Mouse (Mus musculus) frontal cortex, postnatal 25 days (tissue): ENCODE results near the gene Lmtk3.

Experiments used
- DNase-seq, 2 experiments: peaks; one replicate each; pipeline ENCODE4 v3.0.0; 2022; ENCODE audit warnings: low spot score in 2 of 2

Gene Lmtk3

GRCm38 (mm10) chr7:45783511-45784091, at the start of gene Lmtk3:
TSS of gene Lmtk3 (plus strand) at chr7:45783738.
- DNase-seq, result peak; percentile 65

DNA sequence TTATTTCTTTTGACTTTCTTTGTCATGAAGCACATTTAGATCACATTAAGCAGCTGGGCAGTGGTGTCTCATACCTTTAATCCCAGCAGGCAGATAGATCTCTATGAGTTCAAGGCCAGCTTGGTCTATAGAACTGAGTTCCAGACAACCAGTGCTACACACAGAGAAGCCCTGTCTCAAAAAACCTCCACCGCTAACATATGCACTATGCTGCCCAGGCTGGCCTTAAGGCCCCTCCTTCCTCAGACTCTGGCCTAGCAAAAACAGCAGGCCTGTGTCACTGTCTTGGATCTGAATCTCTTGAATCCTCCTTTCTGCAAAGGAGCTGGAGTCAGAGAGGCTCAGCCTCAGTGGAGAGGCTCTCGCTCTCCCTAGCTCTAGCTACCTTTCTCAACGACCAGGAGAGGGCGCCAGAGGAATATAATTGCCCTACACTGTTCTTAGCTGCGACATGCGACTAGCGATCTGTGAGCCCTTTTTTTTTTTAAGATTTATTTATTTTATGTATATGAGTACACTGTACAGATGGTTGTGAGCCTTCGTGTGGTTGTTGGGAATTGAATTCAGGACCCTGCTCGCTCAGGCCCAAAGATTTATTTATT, 44.3 kb upstream of the Lmtk3 start:
- peak; percentile 60 to 80 for DNase-seq

DNA sequence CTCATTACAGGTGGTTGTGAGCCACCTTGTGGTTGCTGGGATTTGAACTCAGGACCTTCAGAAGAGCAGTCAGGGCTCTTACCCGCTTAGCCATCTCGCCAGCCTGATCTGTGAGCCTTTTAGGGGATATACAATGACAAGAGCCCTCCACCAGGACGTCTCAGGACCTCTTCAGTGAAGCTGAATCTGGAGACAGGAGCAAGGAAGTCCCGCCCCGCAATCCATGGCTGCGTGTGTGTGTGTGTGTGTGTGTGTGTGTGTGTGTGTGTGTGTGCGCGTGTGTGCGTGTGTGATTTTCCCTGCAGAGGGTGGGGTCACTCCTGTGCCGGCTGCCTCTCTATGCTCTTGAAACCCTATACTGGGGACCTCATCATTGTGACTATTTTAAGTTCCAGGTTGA, 43.7 kb upstream of the Lmtk3 start:
- no peak for DNase-seq

DNA sequence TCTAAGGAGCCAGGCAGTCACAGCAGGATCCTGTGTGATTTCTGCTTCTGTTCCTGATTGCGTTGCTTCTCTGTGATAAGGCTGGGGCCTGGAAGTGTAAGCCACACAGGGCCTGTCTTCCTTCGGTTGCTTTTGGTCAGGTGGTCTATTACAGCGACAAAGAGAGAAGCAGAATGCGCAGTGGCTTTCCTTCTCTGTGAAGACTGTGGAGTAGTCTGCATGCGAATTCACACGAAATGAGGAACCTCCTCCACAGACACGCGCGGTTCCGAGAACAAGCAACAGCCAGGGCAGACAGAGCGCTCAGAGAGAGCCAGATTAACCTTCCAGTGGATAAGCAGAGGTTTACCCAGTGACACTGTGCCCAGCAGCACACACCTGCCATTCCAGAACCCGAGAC, 42.2 kb upstream of the Lmtk3 start:
- no peak for DNase-seq

GRCm38 (mm10) chr7:45741777-45742176, 41.8 kb upstream of the Lmtk3 start:
- no peak for DNase-seq

DNA sequence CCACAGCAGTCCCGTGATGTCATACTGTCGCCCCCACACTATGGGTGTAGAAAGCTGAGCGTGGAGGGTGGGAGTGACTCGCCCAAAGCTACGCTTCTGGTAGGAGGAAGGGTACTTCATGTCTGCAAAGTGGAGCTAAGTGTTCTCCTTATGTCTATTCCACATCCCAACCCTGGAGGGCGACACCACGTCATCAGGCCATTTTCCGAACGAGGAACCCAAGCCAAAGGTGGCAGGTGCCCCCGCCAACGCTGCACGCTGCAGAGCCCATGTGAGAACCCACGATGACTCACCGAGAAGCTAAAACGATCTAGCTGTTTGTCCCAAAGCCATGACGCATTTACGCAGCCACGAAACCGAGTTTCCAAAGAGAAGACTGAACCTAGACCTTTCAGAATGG, 41.2 kb upstream of the Lmtk3 start:
- peak; percentile 50 to 65 for DNase-seq

- DNase-seq, result peak; percentile 37 to 69
These were observed 39.2 kb upstream of the Lmtk3 start for GRCm38 (mm10) chr7:45744387-45744786.

DNA sequence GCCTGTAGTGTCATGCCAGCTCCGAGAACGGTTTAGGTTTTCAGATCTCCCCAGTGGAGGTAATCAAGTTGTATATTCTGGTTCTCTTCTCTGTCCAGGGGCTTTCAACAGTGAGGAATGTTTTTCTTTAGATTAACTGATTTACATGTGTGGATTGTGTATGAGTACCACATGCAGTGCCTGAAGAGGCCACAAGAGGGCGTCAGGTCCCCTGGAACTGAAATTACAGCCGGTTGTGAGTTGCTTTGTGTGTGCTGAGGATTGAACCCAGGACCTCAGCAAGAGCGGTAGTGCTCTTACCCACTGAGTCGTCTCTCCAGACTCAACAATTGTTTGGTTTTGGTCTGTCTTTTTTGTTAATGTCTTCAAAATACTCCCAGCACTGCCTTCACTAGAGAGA, 37.0 kb upstream of the Lmtk3 start:
- no peak for DNase-seq

- DNase-seq, result no peak
These were observed 36.1 kb upstream of the Lmtk3 start for GRCm38 (mm10) chr7:45747450-45747849.

DNA sequence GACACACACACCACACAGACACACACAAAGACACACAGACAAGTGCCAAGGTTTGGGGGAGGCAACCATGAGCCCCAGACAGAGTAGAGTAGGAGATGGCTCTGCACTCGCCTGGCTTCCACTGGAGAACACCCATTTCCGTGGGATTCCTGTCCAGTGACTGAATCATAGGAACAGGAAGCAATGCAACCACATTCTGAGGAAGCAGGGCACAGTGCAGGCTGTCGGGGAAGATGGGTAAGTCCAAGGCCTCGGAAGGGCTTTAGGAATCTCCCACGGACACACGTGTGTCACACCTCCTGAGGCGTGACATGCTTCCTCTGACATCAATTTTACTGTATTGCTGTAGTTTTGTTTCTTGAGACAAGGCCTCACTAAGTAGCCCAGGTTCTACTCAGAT, 35.4 kb upstream of the Lmtk3 start:
- no peak for DNase-seq

- DNase-seq, result no peak
These were observed 34.1 kb upstream of the Lmtk3 start for GRCm38 (mm10) chr7:45749401-45749800.

DNA sequence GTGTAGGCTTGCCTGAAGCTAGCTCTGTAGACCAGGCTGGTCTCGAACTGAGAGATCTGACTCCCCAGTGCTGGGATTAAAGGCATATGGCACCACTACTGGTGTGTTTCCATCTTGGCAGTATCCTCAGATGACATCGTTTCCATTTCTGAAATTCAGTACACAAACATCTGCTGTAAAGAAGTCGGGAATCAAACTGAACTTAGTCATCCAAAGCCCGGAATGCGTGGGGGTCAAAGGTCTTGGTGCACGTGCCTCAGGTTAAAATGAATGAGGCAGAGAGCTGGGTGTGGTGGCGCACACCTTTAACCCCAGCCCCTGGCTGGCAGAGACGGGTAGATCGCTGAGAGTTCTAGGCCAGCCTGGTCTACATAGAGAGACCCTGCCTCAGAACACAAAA, 33.4 kb upstream of the Lmtk3 start:
- no peak for DNase-seq

- no peak for DNase-seq
These were observed 27.8 kb upstream of the Lmtk3 start for GRCm38 (mm10) chr7:45755703-45756102.

DNA sequence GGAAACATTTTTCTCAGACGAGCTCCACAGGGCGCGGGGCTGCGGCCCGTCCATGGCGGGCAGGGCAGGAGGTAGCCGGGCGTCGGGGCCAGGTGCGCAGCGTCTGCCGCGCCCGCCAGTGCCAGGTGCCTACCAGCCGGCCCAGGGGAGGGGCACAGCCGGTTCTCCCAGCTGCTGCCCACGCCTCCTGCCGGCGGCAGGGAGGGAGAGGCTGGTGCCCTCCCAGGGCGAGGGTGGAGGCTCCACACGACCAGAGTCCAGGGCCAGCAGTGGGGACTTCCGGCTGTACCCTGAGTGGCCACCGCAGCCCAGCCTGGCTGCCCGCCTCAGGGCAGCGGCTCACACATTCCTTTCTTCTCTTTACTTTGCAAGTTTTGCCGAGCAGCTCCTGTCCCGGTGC, 24.1 kb upstream of the Lmtk3 start:
- no peak for DNase-seq

GRCm38 (mm10) chr7:45760151-45760550, 23.4 kb upstream of the Lmtk3 start:
- DNase-seq, result no peak

DNA sequence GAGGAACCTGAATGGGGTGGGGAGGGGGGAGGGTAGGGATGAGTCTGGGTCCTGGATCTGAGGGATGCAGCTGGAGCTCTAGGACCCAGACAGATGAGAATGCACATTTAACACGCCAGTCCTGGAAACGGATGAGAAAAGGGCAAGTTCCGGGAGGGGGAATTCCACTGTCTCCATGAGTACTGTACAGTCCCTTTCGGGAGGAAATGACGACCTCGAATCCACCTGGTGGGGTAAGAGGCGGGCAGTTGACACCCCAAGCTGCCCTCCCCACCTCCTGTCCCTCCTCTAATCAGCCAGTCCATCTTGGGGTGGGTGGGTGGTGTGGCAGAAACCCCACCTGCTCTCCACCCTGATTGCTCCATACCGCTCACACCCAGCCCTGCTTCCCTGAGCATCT, 17.5 kb upstream of the Lmtk3 start:
- DNase-seq, result no peak

- DNase-seq, result no peak
These were observed 16.8 kb upstream of the Lmtk3 start for GRCm38 (mm10) chr7:45766764-45767163.

- no peak for DNase-seq
These were observed 16.0 kb upstream of the Lmtk3 start for GRCm38 (mm10) chr7:45767500-45767899.

DNA sequence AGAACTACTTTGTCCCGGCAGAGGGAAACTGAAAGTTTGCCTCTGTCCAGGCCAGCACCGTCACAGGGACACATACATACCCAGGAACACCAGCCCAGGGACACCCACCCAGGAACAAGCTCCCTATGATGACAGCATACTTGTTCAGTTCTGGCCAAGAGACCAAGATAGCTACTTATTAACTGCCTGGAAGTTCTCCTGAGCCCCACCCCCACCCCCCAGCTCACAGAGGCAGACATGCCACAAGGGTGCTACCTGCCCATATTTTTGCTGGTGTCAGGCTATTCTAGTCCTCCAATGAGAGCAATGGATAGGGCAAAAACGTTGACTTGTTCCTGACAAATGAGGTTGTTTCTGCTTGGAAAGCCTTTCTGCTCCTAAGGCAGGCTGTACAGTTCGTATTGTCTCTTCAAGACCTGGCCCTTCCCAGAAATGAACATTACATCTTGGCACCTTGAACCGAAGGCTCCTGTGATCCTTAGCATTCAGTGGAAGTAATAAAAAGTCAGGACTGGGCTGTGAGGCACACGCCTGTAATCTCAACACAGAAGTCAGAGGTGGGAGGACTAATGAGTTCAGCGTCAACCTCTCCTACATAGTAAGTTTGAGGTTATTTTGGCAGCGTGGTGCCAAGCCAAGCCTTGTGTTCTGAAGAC, 13.0 kb upstream of the Lmtk3 start:
- DNase-seq, result no peak

GRCm38 (mm10) chr7:45771101-45771500, 12.4 kb upstream of the Lmtk3 start:
- DNase-seq, result no peak

- no peak for DNase-seq
These were observed 8.3 kb upstream of the Lmtk3 start for GRCm38 (mm10) chr7:45775237-45775636.

- no peak for DNase-seq
These were observed 4.4 kb upstream of the Lmtk3 start for GRCm38 (mm10) chr7:45779081-45779641.

GRCm38 (mm10) chr7:45782271-45782670, 1.3 kb upstream of the Lmtk3 start:
- DNase-seq, result no peak
